Mouse (Mus musculus): ENCODE data around the gene Gnai3.

- TF ChIP-seq CTCF (conservative IDR thresholded peaks at IDR 0.05; ENCODE audit: insufficient read depth, insufficient read length, low read depth, low read length) (no peak), POLR2A (IDR thresholded peaks at IDR 0.05; ENCODE audit: low read depth, low read length) (no peak)
Observed at GRCm38 (mm10) chr3:108112246-108112645, 33.7 kb downstream of the Gnai3 start.

All from kidney, adult 2 months (tissue).